Mouse (Mus musculus): ENCODE results near the gene Gm10842. TPM values are rescaled to one million over a fixed set of nuclear protein-coding genes. Genes with fewer than 3 reads are reported as not detected.

The Gm10842 gene
- polyA plus RNA-seq, 1 experiment from 2014 or later: not detected

GRCm38 (mm10) chr11:105155915-105156314 is 9.2 kb downstream of the Gm10842 start:
- TF ChIP-seq CTCF (IDR thresholded peaks at IDR 0.05; ENCODE audit: low read depth): no peak
- no peak for TF ChIP-seq EP300 (optimal IDR thresholded peaks at IDR 0.05)
- ATAC-seq (ENCODE audit: low FRiP score, low TSS enrichment) (no peak), DNase-seq (ENCODE audit: low spot score) (no peak)
- no peak overlapping the region for H3K4me3 ChIP-seq (ENCODE audit: low read depth, low read length)
- H3K27ac ChIP-seq (replicated peaks): no peak overlapping the region
- no peak overlapping the region for H3K9ac ChIP-seq (ENCODE audit: low read length)
- H3K27me3 ChIP-seq (ENCODE audit: control insufficient read depth, insufficient read depth, low read length): no peaks in the 10 kb centered on the region
- no peak overlapping the region for H3K4me2 ChIP-seq (replicated peaks; ENCODE audit: low read depth)
- H3K36me3 ChIP-seq (ENCODE audit: control insufficient read depth, insufficient read depth, low read length): no peaks in the 10 kb centered on the region
- WGBS: 76% methylated on average over 4 of the region's 4 CpGs
- H3K9me3 ChIP-seq (ENCODE audit: control insufficient read depth, low read length): no peaks in the 10 kb centered on the region
- H3K4me1 ChIP-seq (replicated peaks; ENCODE audit: control insufficient read depth, insufficient read depth): no peaks in the 10 kb centered on the region

- DNase-seq (ENCODE audit: low spot score) (no peak), ATAC-seq (ENCODE audit: low FRiP score, low TSS enrichment) (no peak)
- 83% methylated on average over 19 of the region's 19 CpGs for WGBS
- Histone ChIP-seq H3K4me2 (replicated peaks; ENCODE audit: low read depth) (no peak overlapping the region), H3K27me3 (ENCODE audit: control insufficient read depth, insufficient read depth, low read length) (no peaks in the 10 kb centered on the region), H3K9me3 (ENCODE audit: control insufficient read depth, low read length) (no peaks in the 10 kb centered on the region), H3K4me3 (ENCODE audit: low read depth, low read length) (no peak overlapping the region), H3K9ac (ENCODE audit: low read length) (no peak overlapping the region), H3K36me3 (ENCODE audit: control insufficient read depth, insufficient read depth, low read length) (no peaks in the 10 kb centered on the region), H3K27ac (replicated peaks) (no peak overlapping the region), H3K4me1 (replicated peaks; ENCODE audit: control insufficient read depth, insufficient read depth) (no peaks in the 10 kb centered on the region)
- TF ChIP-seq EP300 (optimal IDR thresholded peaks at IDR 0.05): no peak
- no peak for TF ChIP-seq CTCF (IDR thresholded peaks at IDR 0.05; ENCODE audit: low read depth)
Measured at GRCm38 (mm10) chr11:105156748-105157267, 10.1 kb downstream of the Gm10842 start.

GRCm38 (mm10) chr11:105158047-105158446 is 11.4 kb downstream of the Gm10842 start:
- H3K9ac ChIP-seq (ENCODE audit: low read length): no peak overlapping the region
- no peaks in the 10 kb centered on the region for H3K27me3 ChIP-seq (ENCODE audit: control insufficient read depth, insufficient read depth, low read length)
- no peaks in the 10 kb centered on the region for H3K36me3 ChIP-seq (ENCODE audit: control insufficient read depth, insufficient read depth, low read length)
- H3K4me1 ChIP-seq (replicated peaks; ENCODE audit: control insufficient read depth, insufficient read depth): no peaks in the 10 kb centered on the region
- H3K4me2 ChIP-seq (replicated peaks; ENCODE audit: low read depth): no peak overlapping the region
- H3K9me3 ChIP-seq (ENCODE audit: control insufficient read depth, low read length): no peaks in the 10 kb centered on the region
- no peak overlapping the region for H3K27ac ChIP-seq (replicated peaks)
- H3K4me3 ChIP-seq (ENCODE audit: low read depth, low read length): no peak overlapping the region
- TF ChIP-seq CTCF (IDR thresholded peaks at IDR 0.05; ENCODE audit: low read depth) (no peak), EP300 (optimal IDR thresholded peaks at IDR 0.05) (no peak)
- ATAC-seq (ENCODE audit: low FRiP score, low TSS enrichment) (no peak), DNase-seq (ENCODE audit: low spot score) (no peak)

DNA sequence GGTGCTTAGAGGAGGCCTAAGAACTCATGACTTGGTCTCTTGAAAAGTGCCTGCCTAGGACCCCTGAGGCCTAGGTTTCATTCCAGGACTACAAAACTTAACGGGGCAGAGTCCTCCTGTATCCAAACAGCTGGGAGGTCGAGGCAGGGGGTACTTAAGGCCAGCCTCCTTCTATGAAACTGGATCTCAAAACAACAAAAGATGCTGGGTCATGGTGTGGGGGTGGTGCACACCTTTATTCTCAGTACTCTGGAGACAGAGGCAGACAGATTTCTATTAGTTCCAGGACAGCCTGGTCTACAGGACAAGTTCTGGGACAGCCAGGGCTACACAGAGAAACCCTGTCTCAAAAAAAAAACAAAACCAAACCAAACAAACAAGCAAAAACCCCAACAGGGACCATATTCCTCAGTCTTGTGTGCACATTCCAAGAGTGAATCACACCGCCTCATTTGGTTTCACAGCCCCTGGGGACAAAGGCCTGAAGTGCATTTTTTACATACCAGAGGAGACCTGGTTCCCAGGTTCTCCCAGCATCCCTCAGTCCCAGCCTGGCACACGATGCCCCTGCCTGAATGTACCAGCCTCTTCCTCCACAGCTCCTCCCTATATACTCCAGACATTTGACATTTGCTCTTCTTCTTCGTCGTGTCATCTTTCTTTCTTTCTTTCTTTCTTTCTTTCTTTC is 13.1 kb downstream of the Gm10842 start:
- H3K27ac ChIP-seq (replicated peaks): no peak overlapping the region
- H3K9ac ChIP-seq (ENCODE audit: low read length): no peak overlapping the region
- no peak overlapping the region for H3K4me3 ChIP-seq (ENCODE audit: low read depth, low read length)
- H3K27me3 ChIP-seq (ENCODE audit: control insufficient read depth, insufficient read depth, low read length): no peaks in the 10 kb centered on the region
- ATAC-seq (ENCODE audit: low FRiP score, low TSS enrichment): no peak
- no peaks in the 10 kb centered on the region for H3K9me3 ChIP-seq (ENCODE audit: control insufficient read depth, low read length)
- DNase-seq (ENCODE audit: low spot score): no peak
- no peak overlapping the region for H3K4me2 ChIP-seq (replicated peaks; ENCODE audit: low read depth)
- no peaks in the 10 kb centered on the region for H3K36me3 ChIP-seq (ENCODE audit: control insufficient read depth, insufficient read depth, low read length)
- no peaks in the 10 kb centered on the region for H3K4me1 ChIP-seq (replicated peaks; ENCODE audit: control insufficient read depth, insufficient read depth)
- 54% methylated on average over 6 of the region's 6 CpGs for WGBS
- TF ChIP-seq EP300 (optimal IDR thresholded peaks at IDR 0.05): no peak
- no peak for TF ChIP-seq CTCF (IDR thresholded peaks at IDR 0.05; ENCODE audit: low read depth)

GRCm38 (mm10) chr11:105161411-105161810 is 14.7 kb downstream of the Gm10842 start:
- no peaks in the 10 kb centered on the region for H3K4me1 ChIP-seq (replicated peaks; ENCODE audit: control insufficient read depth, insufficient read depth)
- TF ChIP-seq EP300 (optimal IDR thresholded peaks at IDR 0.05) (no peak), CTCF (IDR thresholded peaks at IDR 0.05; ENCODE audit: low read depth) (no peak)
- H3K4me3 ChIP-seq (ENCODE audit: low read depth, low read length): no peak overlapping the region
- H3K9me3 ChIP-seq (ENCODE audit: control insufficient read depth, low read length): no peaks in the 10 kb centered on the region
- WGBS: 93% methylated on average over 2 of the region's 2 CpGs
- H3K27ac ChIP-seq (replicated peaks): no peak overlapping the region
- no peak overlapping the region for H3K4me2 ChIP-seq (replicated peaks; ENCODE audit: low read depth)
- no peaks in the 10 kb centered on the region for H3K27me3 ChIP-seq (ENCODE audit: control insufficient read depth, insufficient read depth, low read length)
- ATAC-seq (ENCODE audit: low FRiP score, low TSS enrichment) (no peak), DNase-seq (ENCODE audit: low spot score) (no peak)
- no peaks in the 10 kb centered on the region for H3K36me3 ChIP-seq (ENCODE audit: control insufficient read depth, insufficient read depth, low read length)
- no peak overlapping the region for H3K9ac ChIP-seq (ENCODE audit: low read length)

Data from stomach, postnatal 0 days (tissue).